Mouse (Mus musculus): ENCODE results near the gene Itpa.

Gene Itpa

GRCm38 (mm10) chr2:130655660-130656339 lies 11.6 kb upstream of the Itpa start:
- no peak for DNase-seq (ENCODE audit: low read depth, low spot score)

DNA sequence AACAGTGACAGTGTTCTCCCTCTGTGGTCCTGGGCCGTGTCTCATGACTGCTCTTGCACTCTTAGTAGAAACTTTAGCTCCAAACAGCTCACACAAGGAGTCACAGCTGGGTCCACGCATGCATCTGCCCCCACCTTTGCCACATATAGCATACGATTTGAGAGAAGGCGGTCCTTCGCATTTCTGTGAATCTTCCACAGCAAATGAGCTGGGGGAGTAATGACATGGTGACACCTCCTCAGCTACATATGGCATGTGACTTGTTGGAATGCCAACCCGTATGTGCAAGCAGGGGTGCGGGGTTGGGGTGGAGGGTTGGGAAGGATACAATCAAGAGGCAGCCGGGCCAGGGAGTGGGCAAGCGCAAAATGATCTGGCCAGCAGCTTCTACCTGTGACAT lies 10.9 kb upstream of the Itpa start:
- no peak for DNase-seq (ENCODE audit: low read depth, low spot score)

GRCm38 (mm10) chr2:130657541-130657940 lies 9.9 kb upstream of the Itpa start:
- DNase-seq (ENCODE audit: low read depth, low spot score): no peak

DNA sequence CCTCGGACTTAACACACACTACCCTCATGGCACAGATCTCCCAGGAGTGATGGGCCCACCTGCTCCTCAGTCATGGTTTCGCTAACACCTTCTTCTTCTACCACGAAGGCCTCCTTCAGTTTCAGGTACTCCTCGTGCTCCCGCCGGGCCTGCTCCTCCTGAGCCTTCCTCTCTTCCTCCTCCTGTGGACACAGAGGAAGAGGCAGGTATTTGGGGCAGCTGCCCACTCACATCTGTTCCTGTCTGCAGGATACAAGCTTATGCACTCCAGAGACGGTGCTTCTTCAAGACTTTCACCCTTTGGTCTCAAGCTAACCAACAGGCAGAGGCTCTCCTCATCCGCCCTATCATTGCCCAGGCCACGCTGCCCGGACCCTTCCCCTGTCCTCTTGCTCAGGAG lies 8.9 kb upstream of the Itpa start:
- DNase-seq (ENCODE audit: low read depth, low spot score): no peak

- DNase-seq (ENCODE audit: low read depth, low spot score): no peak
Measured at GRCm38 (mm10) chr2:130663342-130663741, 4.1 kb upstream of the Itpa start.

DNA sequence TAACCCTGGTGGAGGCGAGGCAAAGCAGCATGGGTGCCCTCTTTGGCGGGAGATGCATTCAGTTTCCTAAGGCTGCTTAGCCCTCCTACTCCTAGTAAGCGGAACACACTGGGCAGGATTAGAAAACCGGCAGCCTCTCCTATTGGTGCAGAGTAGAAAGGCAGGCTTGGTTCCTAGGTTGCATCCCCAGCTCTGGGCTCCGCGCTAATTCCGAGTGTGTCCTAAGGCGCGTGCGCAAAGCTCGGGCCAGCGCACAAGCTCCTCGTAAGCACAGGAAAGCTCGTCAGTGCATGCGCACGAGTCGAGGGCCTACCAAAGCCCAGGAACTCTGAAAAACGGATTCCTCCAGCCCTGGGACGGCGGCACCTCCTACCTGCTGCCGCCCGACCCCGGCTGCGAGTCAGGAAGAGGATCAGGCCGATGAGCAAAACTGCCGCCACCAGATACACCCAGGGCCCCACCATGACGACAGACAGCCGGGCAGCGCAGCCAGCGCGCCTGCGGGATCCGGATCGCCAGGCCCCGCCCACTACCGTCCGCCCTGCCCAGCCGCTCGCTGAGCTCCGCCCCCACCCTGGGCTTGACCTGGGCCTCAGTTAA lies 3.2 kb upstream of the Itpa start, which contains the start of gene Ddrgk1:
Gene Ddrgk1 (minus strand): TSS at position 558 of the 600 bp plus-strand sequence.
- peak; percentile 94 for DNase-seq (ENCODE audit: low read depth, low spot score)

GRCm38 (mm10) chr2:130677211-130677610 lies 9.8 kb downstream of the Itpa start:
- no peak for DNase-seq (ENCODE audit: low read depth, low spot score)

DNA sequence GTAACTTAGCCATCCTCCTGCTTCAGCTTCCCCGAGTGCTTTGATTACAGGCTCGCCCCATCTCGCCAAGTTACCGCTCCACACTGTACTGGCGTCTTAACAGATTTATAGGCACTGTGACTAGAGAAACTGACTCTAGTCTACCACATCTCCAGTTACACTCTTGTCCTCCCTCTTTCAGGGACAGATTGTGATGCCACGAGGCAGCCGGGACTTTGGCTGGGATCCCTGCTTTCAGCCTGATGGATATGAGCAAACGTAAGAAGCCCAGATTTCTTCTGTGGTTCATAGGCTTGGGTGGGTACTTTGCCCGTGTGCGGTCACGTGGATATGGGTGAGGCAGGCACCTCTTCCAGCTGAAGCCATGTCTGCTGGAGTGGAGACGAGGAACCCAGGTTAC lies 11.7 kb downstream of the Itpa start:
- no peak for DNase-seq (ENCODE audit: low read depth, low spot score)

DNA sequence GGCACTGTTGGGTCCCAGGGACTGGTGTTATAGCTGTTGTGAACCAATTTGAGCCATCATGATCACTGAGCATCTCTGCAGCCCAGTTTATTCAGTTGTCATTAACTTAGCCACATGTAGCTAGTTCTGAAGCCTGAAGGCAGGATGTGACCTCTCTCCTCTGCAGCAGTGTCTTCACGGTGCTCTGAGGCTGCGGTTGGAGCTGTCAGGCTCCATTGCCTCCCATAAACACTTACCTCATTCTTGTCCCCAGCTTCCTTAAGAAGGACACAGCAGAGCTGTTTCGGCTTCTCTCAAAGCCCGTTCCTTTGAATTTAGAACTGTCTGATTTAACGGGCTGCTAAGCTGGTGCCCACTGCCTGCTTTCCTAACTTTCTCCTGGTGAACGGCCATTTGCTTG lies 12.5 kb downstream of the Itpa start:
- DNase-seq (ENCODE audit: low read depth, low spot score): no peak

- DNase-seq (ENCODE audit: low read depth, low spot score): no peak
Measured at GRCm38 (mm10) chr2:130681531-130681930, 14.1 kb downstream of the Itpa start.

DNA sequence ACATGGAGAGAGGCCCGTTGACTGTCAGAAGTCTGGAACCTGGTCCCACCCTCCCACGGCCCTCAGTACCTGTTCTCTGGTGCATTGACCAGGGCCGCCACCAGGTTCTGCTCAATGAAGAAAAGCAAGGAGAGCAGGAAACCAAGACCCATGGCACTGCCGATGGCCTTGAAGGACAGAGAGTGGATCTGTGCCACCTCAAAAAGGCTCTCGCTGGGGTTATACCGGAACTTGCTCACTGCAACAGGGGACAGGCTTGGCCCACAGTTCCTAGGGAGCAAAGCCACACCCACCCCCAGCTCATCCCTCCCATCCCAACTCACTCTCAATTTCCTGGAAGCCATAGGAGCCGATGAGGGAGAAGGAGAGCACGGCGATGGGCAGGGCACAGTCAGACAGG lies 18.0 kb downstream of the Itpa start:
- no peak for DNase-seq (ENCODE audit: low read depth, low spot score)

DNA sequence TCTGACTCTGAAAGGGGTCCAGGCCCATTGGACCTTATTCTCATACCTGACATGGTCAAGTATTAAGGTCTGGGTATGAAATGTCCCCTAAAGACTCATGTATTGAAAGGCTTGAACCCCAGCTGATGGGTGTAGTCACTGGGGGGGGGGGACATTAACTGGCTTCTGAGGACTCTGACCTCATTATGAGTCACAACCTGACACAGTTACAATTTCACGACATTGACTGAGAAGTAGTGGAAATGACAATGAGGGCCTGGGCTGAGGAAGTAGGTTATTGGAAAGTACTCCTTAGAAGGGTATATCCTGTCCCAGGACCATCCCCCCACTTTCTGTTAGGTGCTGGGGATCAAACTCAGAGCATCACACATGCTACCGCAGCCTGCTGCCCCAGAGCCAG lies 21.6 kb downstream of the Itpa start:
- DNase-seq (ENCODE audit: low read depth, low spot score): no peak

DNA sequence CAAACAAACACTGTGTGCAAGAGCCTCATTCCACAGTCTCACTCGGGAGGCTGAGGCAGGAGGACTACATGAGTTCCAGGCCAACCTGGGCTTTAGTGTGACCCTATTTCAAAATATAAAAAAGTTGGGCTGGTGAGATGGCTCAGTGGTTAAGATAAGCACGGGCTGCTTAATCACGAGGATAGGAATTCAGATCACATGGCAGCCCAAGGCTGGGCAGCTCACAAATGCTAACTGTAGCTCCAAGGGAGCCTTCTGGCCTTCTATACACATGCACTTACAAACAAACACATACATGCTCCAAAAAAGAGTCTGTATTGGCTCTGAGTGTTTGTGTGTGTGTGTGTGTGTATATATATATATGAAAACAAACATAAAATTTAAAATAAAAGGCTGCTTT lies 26.2 kb downstream of the Itpa start:
- DNase-seq (ENCODE audit: low read depth, low spot score): no peak

GRCm38 (mm10) chr2:130696700-130697152 lies 29.3 kb downstream of the Itpa start:
- peak; percentile 48 for DNase-seq (ENCODE audit: low read depth, low spot score)

DNA sequence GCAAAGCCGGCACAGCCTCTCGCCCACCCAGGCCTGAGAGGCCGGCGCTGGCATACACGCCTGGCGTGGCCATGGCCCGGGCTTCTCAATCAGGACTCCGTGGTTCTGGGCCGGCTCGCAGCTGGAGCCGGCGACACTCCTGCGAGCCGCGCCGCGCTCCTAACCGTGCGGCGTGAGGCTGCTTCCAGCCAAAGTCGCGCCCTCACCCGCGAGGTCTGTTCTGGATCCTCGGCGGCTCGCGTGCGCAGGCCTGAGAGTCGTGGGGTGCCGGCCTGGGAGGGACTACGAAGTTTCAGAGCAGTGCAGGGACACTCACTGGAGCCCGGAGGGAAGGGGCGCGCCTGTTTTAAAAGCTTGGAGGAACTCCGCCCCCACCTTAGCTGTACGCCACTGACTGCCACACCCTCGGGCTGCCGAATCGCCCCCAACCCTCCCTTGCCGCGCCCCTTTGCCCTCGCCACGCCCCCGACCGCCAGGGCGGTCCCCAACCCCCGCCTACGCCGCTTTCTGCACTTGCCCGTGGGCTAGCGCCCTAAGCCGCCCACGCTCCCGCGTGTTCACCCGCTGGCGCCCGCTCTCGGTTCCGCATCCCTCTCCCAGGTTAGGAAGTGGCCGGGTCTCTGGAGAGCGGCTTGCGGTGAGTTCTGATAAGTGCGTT lies 29.9 kb downstream of the Itpa start, which contains the start of gene Slc4a11:
Gene Slc4a11 (minus strand): TSS at position 367 of the 658 bp plus-strand sequence.
- DNase-seq (ENCODE audit: low read depth, low spot score): peak; percentile 59

DNA sequence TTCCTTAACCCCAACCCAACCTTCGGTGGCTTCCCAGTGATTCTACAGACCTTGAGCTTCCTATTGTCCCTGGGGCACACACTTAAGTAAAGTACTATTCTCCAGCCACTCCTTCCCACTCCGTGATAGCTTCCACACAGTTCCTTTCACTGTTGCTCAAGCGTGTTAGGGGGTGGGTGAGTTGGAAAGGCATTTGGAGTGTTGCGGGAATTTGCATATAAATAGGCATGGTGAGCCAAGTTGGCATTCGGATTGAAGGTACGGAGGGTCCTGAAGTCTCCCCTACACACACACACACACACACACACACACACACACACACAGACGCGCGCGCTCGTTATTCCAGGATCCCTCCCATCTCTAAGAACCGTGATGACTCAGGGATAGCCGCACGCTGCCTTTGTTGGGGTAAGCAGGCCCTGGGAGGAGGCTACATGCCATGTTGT lies 30.4 kb downstream of the Itpa start:
- no peak for DNase-seq (ENCODE audit: low read depth, low spot score)

DNA sequence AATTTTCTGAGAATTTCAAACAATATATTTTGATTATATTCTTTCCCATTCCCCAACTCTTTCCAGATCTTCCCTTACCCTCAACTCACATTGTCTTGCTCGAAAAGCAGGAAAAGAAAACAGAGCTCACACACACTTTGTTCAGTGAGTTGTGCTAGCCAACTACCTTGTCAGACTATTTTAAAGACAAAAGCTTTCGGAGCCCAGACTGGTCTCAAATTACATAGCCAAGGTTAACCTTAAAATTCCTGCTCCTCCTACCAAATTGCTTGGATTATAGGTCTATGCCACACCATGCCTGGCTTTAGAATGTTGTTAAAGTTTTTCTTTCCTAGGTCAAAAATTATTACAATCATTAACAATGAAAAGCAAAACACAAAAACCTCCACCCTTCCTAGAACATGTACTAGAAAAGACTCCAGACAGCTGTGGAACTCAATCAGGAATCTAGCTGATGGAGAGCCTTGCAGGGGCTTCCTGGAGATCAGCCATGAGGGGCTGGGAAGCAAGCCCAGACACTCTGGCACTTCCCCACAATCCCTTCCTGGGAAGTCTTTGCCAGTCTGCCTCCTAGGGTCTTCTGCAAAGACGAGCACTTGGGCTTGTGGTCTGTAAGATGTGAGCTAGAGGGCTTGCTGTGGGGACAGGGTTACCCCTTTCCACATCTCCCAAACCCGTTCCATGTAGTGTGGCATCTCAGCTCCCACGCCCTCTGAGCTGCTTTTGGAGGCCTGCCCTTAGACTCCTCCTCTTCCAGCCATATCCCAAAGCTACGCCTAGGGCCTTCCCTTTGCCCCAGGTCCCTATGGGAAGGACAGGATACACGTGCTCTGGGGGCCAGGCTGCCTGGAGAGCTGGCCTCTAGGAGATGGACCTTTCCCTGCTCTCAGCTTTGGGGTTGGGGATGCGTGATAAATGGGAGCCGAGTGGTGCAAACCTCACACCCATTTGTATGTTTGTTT lies 36.9 kb downstream of the Itpa start:
- no peak for DNase-seq (ENCODE audit: low read depth, low spot score)

DNA sequence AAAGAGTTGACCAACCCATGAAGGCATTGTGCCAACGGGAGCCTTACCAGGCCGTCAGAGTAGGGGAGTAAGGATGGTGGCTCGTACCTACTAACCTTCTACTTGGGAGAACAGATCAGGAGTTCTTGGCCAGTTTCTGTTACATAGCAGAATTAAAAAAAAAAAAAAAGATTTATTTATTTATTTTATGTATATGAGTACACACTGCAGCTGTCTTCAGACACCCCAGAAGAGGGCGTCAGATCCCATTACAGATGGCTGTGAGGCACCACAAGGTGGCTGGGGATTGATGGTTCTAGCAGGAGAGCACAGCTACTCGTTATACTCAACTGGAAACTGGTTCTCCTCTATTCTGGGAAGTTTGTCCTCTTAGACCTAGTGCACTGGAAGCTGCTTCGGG lies 37.8 kb downstream of the Itpa start:
- DNase-seq (ENCODE audit: low read depth, low spot score): no peak

GRCm38 (mm10) chr2:130706602-130707001 lies 39.2 kb downstream of the Itpa start:
- DNase-seq (ENCODE audit: low read depth, low spot score): no peak

- DNase-seq (ENCODE audit: low read depth, low spot score): no peak
Measured at GRCm38 (mm10) chr2:130707057-130707456, 39.6 kb downstream of the Itpa start.

GRCm38 (mm10) chr2:130717951-130718350 lies 50.5 kb downstream of the Itpa start:
- DNase-seq (ENCODE audit: low read depth, low spot score): no peak

GRCm38 (mm10) chr2:130724369-130724768 lies 57.0 kb downstream of the Itpa start:
- no peak for DNase-seq (ENCODE audit: low read depth, low spot score)

Measured in CD4-positive, CD25-positive, alpha-beta regulatory T cell, adult 2 months (primary cell).